Mouse (Mus musculus): ENCODE results near the gene Fgf2.

- no peak for TF ChIP-seq CTCF (IDR thresholded peaks at IDR 0.05; ENCODE audit: low read depth)
- TF ChIP-seq EP300 (IDR thresholded peaks at IDR 0.05; ENCODE audit: low read depth): no peak
Observed at GRCm38 (mm10) chr3:37334053-37334452, 14.1 kb upstream of the Fgf2 start.

All from heart, postnatal 0 days (tissue).